Mouse (Mus musculus): ENCODE measurements around the gene Rnase2a.

GRCm38 (mm10) chr14:51259741-51260140 lies 3.8 kb upstream of the Rnase2a start:
- no peak for TF ChIP-seq CTCF (IDR thresholded peaks at IDR 0.05; ENCODE audit: low read depth, low read length)
- no peak for TF ChIP-seq POLR2A (IDR thresholded peaks at IDR 0.05; ENCODE audit: extremely low read depth, insufficient read depth, low read length)

Measured in liver, adult 2 months (tissue).